Mouse (Mus musculus) kidney, postnatal 0 days (tissue): ENCODE results near the gene Gpatch4. TPM values are rescaled to one million over a fixed set of nuclear protein-coding genes. Genes with fewer than 3 reads are reported as not detected.

ENCODE experiments used
- ATAC-seq: fragments of 200-750 bp; cut with Nextera tagmentation; replicated peaks from 2 replicates; pipeline ENCODE4 v1.8.0; 2017; ENCODE audit warnings: low read depth, moderate number of reproducible peaks, moderate TSS enrichment, moderate library complexity; ENCODE audit not compliant: low FRiP score
- DNase-seq: peaks from one replicate; pipeline ENCODE4 v3.0.0-alpha.2; 2016; ENCODE audit warnings: low spot score
- H3K27ac ChIP-seq: fragments of 300-500 bp; sonication (generic); 2 replicates; pipeline ENCODE4 v1.5.1; 2014; ENCODE audit warnings: mild to moderate bottlenecking
- H3K27me3 ChIP-seq: fragments of 300-500 bp; sonication (generic); 2 replicates; pipeline ENCODE4 v1.6.1; 2014; ENCODE audit warnings: low read length, mixed read lengths; ENCODE audit not compliant: insufficient read depth
- H3K36me3 ChIP-seq: fragments of 300-500 bp; sonication (generic); 2 replicates; pipeline ENCODE4 v1.6.1; 2014; ENCODE audit warnings: low read length, mixed read lengths; ENCODE audit not compliant: insufficient read depth
- H3K4me1 ChIP-seq: fragments of 300-500 bp; sonication (generic); replicated peaks from 2 replicates; pipeline ENCODE4 v1.6.1; 2014; ENCODE audit warnings: antibody characterized with exemption, low read length, mixed read lengths; ENCODE audit not compliant: insufficient read depth
- H3K4me2 ChIP-seq: fragments of 300-500 bp; sonication (generic); 2 replicates; pipeline ENCODE4 v1.6.1; 2014; ENCODE audit warnings: mild to moderate bottlenecking, low read length, moderate library complexity, mixed read lengths
- H3K4me3 ChIP-seq: fragments of 300-500 bp; sonication (generic); replicated peaks from 2 replicates; pipeline ENCODE4 v1.5.1; 2014; ENCODE audit warnings: low read depth, low read length
- H3K9ac ChIP-seq: fragments of 300-500 bp; sonication (generic); 2 replicates; pipeline ENCODE4 v1.6.1; 2014; ENCODE audit warnings: low read depth, low read length
- H3K9me3 ChIP-seq: fragments of 300-500 bp; sonication (generic); replicated peaks from 2 replicates; pipeline ENCODE4 v1.6.1; 2016; ENCODE audit warnings: low read length, inconsistent platforms, mixed read lengths
- CTCF ChIP-seq: IDR thresholded peaks from 2 replicates; pipeline ENCODE4 v1.5.1; 2016; ENCODE audit warnings: antibody characterized with exemption, low read depth, mild to moderate bottlenecking, moderate library complexity
- WGBS: fragments of 180-500 bp; shearing (Covaris S2); extraction: QIAGEN DNeasy Blood & Tissue Kit; methylation state at CpG from one replicate; pipeline ENCODE4 v1.1.7; 2014; 5-methylcytosine and 5-hydroxymethylcytosine counted together
- polyA plus RNA-seq: library from polyadenylated mRNA; unstranded; fragments of >200 nt; fragmentation: Nextera tagmentation; extraction: Ambion mirVana; gene quantifications from 2 replicates; pipeline ENCODE4 v1.2.1, GENCODE M21; 2015

The Gpatch4 gene
- polyA plus RNA-seq, 1 experiment from 2014 or later = 26.3 TPM

DNA sequence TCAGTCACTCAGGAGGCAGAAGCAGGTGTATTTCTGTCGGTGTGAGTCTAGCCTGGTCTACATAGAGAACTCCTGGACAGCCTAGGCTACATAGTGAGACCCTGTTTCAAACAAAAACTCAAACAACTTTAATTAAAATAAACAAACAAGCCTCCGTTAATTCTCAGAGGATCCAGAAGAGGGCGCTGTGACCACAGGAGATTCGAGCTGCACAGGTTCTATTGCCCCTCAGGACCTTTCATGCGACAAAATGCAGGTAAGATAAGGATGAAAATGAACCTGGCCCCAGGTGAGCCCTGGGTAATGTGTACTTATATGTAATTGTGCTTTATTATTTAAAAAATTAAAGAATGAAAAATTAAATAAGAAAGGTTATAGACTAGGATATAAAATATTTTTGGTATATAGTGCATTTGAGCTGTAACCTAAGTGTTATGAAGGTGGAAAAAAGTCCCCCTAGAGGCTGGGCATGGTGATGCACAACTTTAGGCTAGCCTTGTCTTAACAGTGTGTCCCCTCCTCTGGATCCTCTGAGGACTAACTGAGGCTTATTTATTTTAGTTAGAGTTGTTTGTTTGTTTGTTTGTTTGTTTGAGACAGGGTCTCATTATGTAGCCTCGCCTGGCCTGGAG lies 32.2 kb upstream of the Gpatch4 start:
- Histone ChIP-seq H3K4me3 (no peak overlapping the region), H3K4me1 (no peaks in the 10 kb centered on the region), H3K9ac (no peak overlapping the region), H3K36me3 (no peaks in the 10 kb centered on the region), H3K27ac (no peak overlapping the region), H3K27me3 (0 out of 2 replicates have a peak, but pooled peaks cover 3% of the 10 kb centered on the region), H3K9me3 (no peaks in the 10 kb centered on the region), H3K4me2 (no peak overlapping the region)
- ATAC-seq (no peak), DNase-seq (peak; percentile 45)
- 10% methylated on average over 6 of the region's 6 CpGs for WGBS
- peak; percentile 64 for TF ChIP-seq CTCF

DNA sequence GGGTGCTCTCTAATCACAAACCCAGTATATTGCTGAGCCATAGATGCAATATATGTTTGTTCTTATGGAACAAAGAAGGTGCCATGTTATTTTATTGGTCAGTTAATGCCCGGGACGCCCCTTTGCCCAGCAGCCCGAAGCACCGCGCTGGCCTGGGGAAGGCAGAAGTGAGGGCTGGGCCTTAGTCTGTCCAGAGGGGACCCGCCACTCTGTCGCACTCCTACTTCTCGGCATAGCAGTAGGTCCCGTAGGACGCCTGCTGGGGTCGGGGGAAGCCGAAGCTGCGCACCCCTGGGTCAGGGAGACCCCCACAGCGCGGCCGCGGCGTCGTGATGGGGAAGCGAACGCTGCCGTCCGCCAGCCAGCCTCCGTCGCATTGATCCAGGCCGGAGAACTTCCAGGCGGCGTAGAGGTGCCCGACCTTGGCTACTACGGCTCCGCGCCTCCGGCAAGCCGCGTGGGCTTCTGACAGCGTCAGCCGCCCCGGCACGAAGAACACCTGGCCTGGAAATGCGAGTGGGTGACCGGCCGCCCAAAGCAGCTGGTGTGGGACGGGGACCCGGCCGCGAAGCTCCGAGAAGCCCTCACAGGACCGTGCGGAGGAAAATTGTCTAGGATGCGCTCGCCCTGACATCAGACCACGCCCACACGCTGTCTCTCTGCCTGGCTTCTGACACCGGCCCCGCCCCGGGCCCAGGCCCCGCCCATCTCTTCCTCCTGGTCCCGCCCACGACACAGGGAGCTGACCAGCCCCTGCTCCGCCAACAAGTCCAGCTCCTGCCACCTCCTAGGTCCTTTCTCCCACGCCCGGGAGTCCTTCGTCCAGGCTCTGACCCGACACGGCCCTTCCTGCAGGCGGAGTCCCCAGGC lies 20.4 kb upstream of the Gpatch4 start:
- Histone ChIP-seq H3K9ac (peak overlapping the region; percentile 31), H3K4me2 (peak overlapping the region; percentile 96), H3K9me3 (no peaks in the 10 kb centered on the region), H3K27ac (no peak overlapping the region), H3K36me3 (no peaks in the 10 kb centered on the region), H3K27me3 (peaks cover 60% of the 10 kb centered on the region), H3K4me1 (peaks cover 18% of the 10 kb centered on the region), H3K4me3 (peak overlapping the region; percentile 48)
- no peak for TF ChIP-seq CTCF
- ATAC-seq (peak; percentile 93), DNase-seq (peak; percentile 93)
- WGBS = under 1% methylated on average over 65 of the region's 66 CpGs

DNA sequence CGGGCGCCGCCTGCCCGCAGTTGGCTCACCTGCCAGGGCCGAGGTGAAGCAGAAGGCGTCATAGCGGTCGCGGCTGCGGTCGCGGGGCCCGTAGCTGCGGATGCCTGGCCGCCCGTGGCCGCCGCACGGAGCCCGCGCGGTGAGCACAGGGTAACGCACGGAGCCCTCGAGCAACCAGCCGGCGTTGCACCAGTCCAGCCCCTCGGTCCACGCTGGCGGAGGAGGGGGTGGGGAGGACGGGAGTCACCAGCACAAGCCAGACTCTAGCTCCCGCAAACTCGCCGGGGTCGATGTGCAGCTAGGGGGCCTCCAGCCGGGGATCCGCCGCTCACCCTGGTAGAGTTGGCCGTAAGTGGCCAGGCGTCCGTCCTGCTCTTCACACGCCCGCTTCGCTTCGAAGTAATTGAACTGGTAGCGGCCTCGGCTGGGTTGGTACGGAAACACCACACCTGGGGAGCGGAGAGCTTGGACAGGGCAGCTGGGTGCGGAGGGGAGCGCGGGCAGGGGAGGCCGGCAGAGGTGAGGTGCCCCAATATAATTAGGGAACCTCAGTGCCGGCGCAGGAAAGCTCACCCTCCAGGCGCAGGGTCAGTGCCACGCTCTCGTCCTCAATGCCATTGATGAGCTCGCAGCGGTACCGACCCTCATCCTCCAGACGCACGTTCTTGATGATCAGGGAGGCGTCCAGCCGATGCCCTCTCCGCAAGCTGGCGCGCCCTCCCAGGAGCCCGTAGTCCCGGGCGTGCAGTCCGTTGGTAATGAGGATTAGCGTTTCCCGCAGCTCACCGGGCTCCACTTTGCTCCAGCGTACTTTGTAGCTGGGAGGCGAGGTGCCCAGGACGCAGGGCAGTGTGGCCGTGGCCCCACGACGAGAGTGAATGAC lies 19.5 kb upstream of the Gpatch4 start:
- peak; percentile 18 for DNase-seq

DNA sequence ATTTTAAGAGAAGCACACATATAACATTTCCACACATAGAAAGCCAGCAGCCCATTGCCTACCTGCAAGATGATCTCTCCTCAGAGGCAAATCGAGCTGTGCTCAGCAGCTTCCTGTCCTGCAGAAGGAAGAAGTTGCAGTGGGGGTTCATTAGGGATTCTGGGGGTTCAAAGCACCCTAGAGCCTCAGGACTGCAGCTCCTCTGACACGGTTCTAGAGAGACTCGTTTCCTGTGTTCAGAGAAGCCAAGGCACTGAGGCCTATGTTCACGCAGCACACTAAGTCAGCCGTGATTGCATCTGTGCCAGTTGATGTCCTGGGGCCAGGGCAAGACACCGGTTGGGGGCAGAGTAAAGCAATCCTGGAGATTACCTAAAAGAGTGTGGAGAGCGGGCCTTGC lies 16.1 kb upstream of the Gpatch4 start:
- no peak for TF ChIP-seq CTCF
- peaks cover 40% of the 10 kb centered on the region for H3K27me3 ChIP-seq
- H3K27ac ChIP-seq = no peak overlapping the region
- no peaks in the 10 kb centered on the region for H3K36me3 ChIP-seq
- H3K4me3 ChIP-seq = no peak overlapping the region
- DNase-seq = no peak
- H3K4me2 ChIP-seq = no peak overlapping the region
- H3K9ac ChIP-seq = no peak overlapping the region
- ATAC-seq = no peak
- no peaks in the 10 kb centered on the region for H3K9me3 ChIP-seq
- peaks cover 18% of the 10 kb centered on the region for H3K4me1 ChIP-seq
- 58% methylated on average over 7 of the region's 7 CpGs for WGBS

More for the DNA sequence above, 19.5 kb upstream of the Gpatch4 start:
- Histone ChIP-seq H3K9me3 (no peaks in the 10 kb centered on the region), H3K27me3 (peaks cover 60% of the 10 kb centered on the region), H3K9ac (peak overlapping the region; percentile 31), H3K4me2 (peak overlapping the region; percentile 96), H3K36me3 (no peaks in the 10 kb centered on the region), H3K27ac (no peak overlapping the region), H3K4me1 (peaks cover 18% of the 10 kb centered on the region), H3K4me3 (peak overlapping the region; percentile 48)
- no peak for TF ChIP-seq CTCF
- ATAC-seq = peak; percentile 75; the same call in 1 of the 2 replicates
- under 1% methylated on average over 79 of the region's 81 CpGs for WGBS

DNA sequence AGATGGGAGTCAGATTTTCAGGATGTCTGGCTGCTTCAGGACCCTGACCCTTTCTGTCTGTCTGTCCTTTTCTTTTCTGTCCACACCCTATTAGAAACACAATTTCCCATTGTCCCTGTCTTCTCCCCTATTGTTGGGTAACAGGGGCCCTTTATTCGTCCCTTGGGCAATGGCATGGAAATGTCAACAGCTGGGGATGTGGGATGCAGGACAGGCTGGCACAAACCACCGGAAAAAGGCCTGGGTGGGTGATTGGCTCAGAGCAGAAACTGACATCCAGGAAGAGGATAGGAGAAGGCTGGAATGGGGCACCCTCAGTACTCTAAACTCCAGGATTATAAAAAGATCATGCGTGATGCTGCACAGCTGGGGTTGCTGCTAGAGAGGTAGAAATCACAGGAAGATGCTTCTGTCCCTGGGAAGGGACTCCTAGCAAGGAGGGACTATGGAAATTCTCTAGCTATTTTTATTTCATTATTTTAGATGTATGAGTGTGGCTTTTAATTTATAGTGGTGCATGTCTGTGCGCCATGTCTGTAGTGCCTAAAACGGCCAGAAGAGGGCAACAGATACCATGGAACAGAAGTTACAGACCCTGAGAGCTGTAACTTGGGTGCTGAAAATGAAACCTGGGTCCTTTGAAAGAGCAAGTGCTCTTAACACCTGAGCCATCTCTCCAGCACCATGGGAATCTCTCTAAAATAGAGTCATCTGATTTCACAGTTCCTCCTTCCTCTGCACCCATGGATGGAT lies 15.3 kb upstream of the Gpatch4 start, which contains the start of gene Hapln2:
Gene Hapln2, minus strand, starts transcription at position 150 of the 753 bp plus-strand sequence.
- Histone ChIP-seq H3K4me1 (peaks cover 13% of the 10 kb centered on the region), H3K4me3 (no peak within 1 kb of the TSS), H3K27ac (no peak within 1 kb of the TSS), H3K4me2 (no peak within 1 kb of the TSS), H3K9me3 (no peaks in the 10 kb centered on the region), H3K9ac (no peak within 1 kb of the TSS), H3K27me3 (peaks cover 34% of the 10 kb centered on the region), H3K36me3 (no peaks in the 10 kb centered on the region)
- no peak for ATAC-seq
- peak; percentile 60 for TF ChIP-seq CTCF
- no peak for DNase-seq
- WGBS = 43% methylated on average over 5 of the region's 5 CpGs
